Mouse (Mus musculus) MEL (cell line): Measurements from ENCODE around the gene Pdcd4. TPM values are rescaled to one million over a fixed set of nuclear protein-coding genes. Genes with fewer than 3 reads are reported as not detected.

Experiments used
- DNase-seq: peaks from one replicate; pipeline ENCODE4 v3.0.0; 2011; ENCODE audit warnings: low read depth, low spot score
- H3K27ac ChIP-seq: 2 replicates; pipeline ENCODE4 v1.5.1; 2012; ENCODE audit warnings: low read depth, mild to moderate bottlenecking, control low read depth, low read length, moderate library complexity; ENCODE audit not compliant: control insufficient read depth
- H3K27me3 ChIP-seq, 2 experiments: fragments of 150-350 bp in 1 of 2; sonication (generic) in 1 of 2; 2 replicates each; pipeline ENCODE4 v1.6.1; 2012; ENCODE audit warnings: low read length in 2 of 2, mild to moderate bottlenecking in 2 of 2, improper control_type of control experiment in 1 of 2, moderate library complexity in 1 of 2; ENCODE audit not compliant: insufficient read depth in 2 of 2, control insufficient read depth in 1 of 2
- H3K36me3 ChIP-seq, 2 experiments: 2 replicates each; pipeline ENCODE4 v1.6.1; 2012 to 2014; ENCODE audit warnings: low read length in 2 of 2, improper control_type of control experiment in 1 of 2, inconsistent platforms in 1 of 2, mild to moderate bottlenecking in 1 of 2; ENCODE audit not compliant: insufficient read depth in 2 of 2, control insufficient read depth in 1 of 2
- H3K4me1 ChIP-seq, 2 experiments: fragments of 150-350 bp in 1 of 2; sonication (generic) in 1 of 2; 2 replicates each; pipeline ENCODE4 v1.6.1; 2012; ENCODE audit warnings: low read length in 2 of 2, improper control_type of control experiment in 1 of 2, mild to moderate bottlenecking in 1 of 2; ENCODE audit not compliant: insufficient read depth in 2 of 2, control insufficient read depth in 1 of 2
- H3K4me3 ChIP-seq, 2 experiments: fragments of 150-350 bp in 1 of 2; sonication (generic) in 1 of 2; 2 replicates each; pipeline ENCODE4 v1.5.1; 2012; ENCODE audit warnings: low read depth in 2 of 2, low read length in 2 of 2, mild to moderate bottlenecking in 2 of 2, moderate library complexity in 2 of 2, control low read depth in 1 of 2, improper control_type of control experiment in 1 of 2; ENCODE audit not compliant: control insufficient read depth in 1 of 2, insufficient read depth in 1 of 2
- H3K79me2 ChIP-seq: 2 replicates; pipeline ENCODE4 v1.6.1; 2012; ENCODE audit warnings: mild to moderate bottlenecking, low read length, moderate library complexity; ENCODE audit not compliant: control insufficient read depth, poor library complexity, insufficient read depth
- H3K9ac ChIP-seq: 2 replicates; pipeline ENCODE4 v1.6.1; 2012; ENCODE audit warnings: low read depth, mild to moderate bottlenecking, control low read depth, low read length, moderate library complexity; ENCODE audit not compliant: control insufficient read depth, poor library complexity, severe bottlenecking
- H3K9me3 ChIP-seq: fragments of 150-350 bp; sonication (generic); replicated peaks from 2 replicates; pipeline ENCODE4 v1.6.1; 2012; ENCODE audit warnings: mild to moderate bottlenecking, low read length, improper control_type of control experiment, moderate library complexity; ENCODE audit not compliant: insufficient read depth
- BHLHE40 ChIP-seq: IDR thresholded peaks from 2 replicates; pipeline ENCODE4 v1.6.1; 2012; ENCODE audit warnings: low read depth, mild to moderate bottlenecking, inconsistent platforms, low read length, improper control_type of control experiment, borderline replicate concordance
- CHD1 ChIP-seq: IDR thresholded peaks from 2 replicates; pipeline ENCODE4 v1.6.1; 2012; ENCODE audit warnings: low read depth, mild to moderate bottlenecking, inconsistent platforms, low read length, improper control_type of control experiment
- CTCF ChIP-seq, 3 experiments: IDR thresholded peaks in 2 of 3; conservative IDR thresholded peaks in 1 of 3; 2 replicates each; pipeline ENCODE4 v1.5.1; 2011 to 2012; ENCODE audit warnings: low read length in 3 of 3, low read depth in 2 of 3, mild to moderate bottlenecking in 2 of 3, improper control_type of control experiment in 1 of 3, inconsistent platforms in 1 of 3, mixed read lengths in 1 of 3, moderate library complexity in 1 of 3; ENCODE audit not compliant: control insufficient read depth in 1 of 3, insufficient read depth in 1 of 3, poor library complexity in 1 of 3, severe bottlenecking in 1 of 3
- ELF1 ChIP-seq: IDR thresholded peaks from 2 replicates; pipeline ENCODE4 v1.6.1; 2014; ENCODE audit warnings: low read depth, mild to moderate bottlenecking, inconsistent platforms, low read length, improper control_type of control experiment, moderate library complexity
- EP300 ChIP-seq, 2 experiments: IDR thresholded peaks; 2 replicates each; pipeline ENCODE4 v1.6.1; 2011; ENCODE audit warnings: improper control_type of control experiment in 2 of 2, low read length in 2 of 2, low read depth in 1 of 2, mild to moderate bottlenecking in 1 of 2
- ETS1 ChIP-seq: IDR thresholded peaks from 2 replicates; pipeline ENCODE4 v1.6.1; 2012; ENCODE audit warnings: low read depth, mild to moderate bottlenecking, inconsistent platforms, low read length, improper control_type of control experiment, moderate library complexity
- GABPA ChIP-seq: IDR thresholded peaks from 2 replicates; pipeline ENCODE4 v1.6.1; 2012; ENCODE audit warnings: low read depth, mild to moderate bottlenecking, inconsistent platforms, low read length, improper control_type of control experiment, moderate library complexity
- GATA1 ChIP-seq: IDR thresholded peaks from 2 replicates; pipeline ENCODE4 v1.6.1; 2011; ENCODE audit warnings: low read depth, low read length, improper control_type of control experiment
- HCFC1 ChIP-seq: IDR thresholded peaks from 2 replicates; pipeline ENCODE4 v1.6.1; 2012; ENCODE audit warnings: low read depth, mild to moderate bottlenecking, inconsistent platforms, low read length, improper control_type of control experiment, moderate library complexity
- JUND ChIP-seq: IDR thresholded peaks from 2 replicates; pipeline ENCODE4 v1.6.1; 2011; ENCODE audit warnings: low read depth, mild to moderate bottlenecking, improper control_type of control experiment, low read length
- KAT2A ChIP-seq: conservative IDR thresholded peaks from 2 replicates; pipeline ENCODE4 v1.6.1; 2012; ENCODE audit warnings: low read depth, low read length, improper control_type of control experiment, inconsistent platforms
- MAFK ChIP-seq: IDR thresholded peaks from 2 replicates; pipeline ENCODE4 v1.6.1; 2011; ENCODE audit warnings: low read depth, mild to moderate bottlenecking, low read length, improper control_type of control experiment, borderline replicate concordance
- MAX ChIP-seq: IDR thresholded peaks from 2 replicates; pipeline ENCODE4 v1.6.1; 2011; ENCODE audit warnings: low read length, improper control_type of control experiment
- MAZ ChIP-seq: IDR thresholded peaks from 2 replicates; pipeline ENCODE4 v1.6.1; 2012; ENCODE audit warnings: low read depth, mild to moderate bottlenecking, inconsistent platforms, low read length, improper control_type of control experiment
- MEF2A ChIP-seq: IDR thresholded peaks from 2 replicates; pipeline ENCODE4 v1.6.1; 2014; ENCODE audit warnings: low read depth, mild to moderate bottlenecking, inconsistent platforms, low read length, improper control_type of control experiment; ENCODE audit not compliant: poor library complexity, insufficient replicate concordance, severe bottlenecking; ENCODE audit errors: extremely low read depth
- MXI1 ChIP-seq: IDR thresholded peaks from 2 replicates; pipeline ENCODE4 v1.6.1; 2011; ENCODE audit warnings: mild to moderate bottlenecking, low read depth, low read length, improper control_type of control experiment
- MYB ChIP-seq: IDR thresholded peaks from 2 replicates; pipeline ENCODE4 v1.6.1; 2011; ENCODE audit warnings: mild to moderate bottlenecking, low read depth, low read length, improper control_type of control experiment
- MYC ChIP-seq: IDR thresholded peaks from 2 replicates; pipeline ENCODE4 v1.6.1; 2011; ENCODE audit warnings: low read depth, mild to moderate bottlenecking, low read length, improper control_type of control experiment, moderate library complexity
- NRF1 ChIP-seq: IDR thresholded peaks from 2 replicates; pipeline ENCODE4 v1.6.1; 2014; ENCODE audit warnings: low read depth, mild to moderate bottlenecking, inconsistent platforms, low read length, improper control_type of control experiment, moderate library complexity; ENCODE audit not compliant: poor library complexity, insufficient read depth, severe bottlenecking
- POLR2A ChIP-seq, 2 experiments: IDR thresholded peaks; 2 replicates each; pipeline ENCODE4 v1.6.1; 2011 to 2012; ENCODE audit warnings: low read length in 2 of 2, mild to moderate bottlenecking in 2 of 2, control low read depth in 1 of 2, improper control_type of control experiment in 1 of 2, low read depth in 1 of 2, moderate library complexity in 1 of 2; ENCODE audit not compliant: control insufficient read depth in 1 of 2, insufficient read depth in 1 of 2, poor library complexity in 1 of 2
- POLR2AphosphoS2 ChIP-seq: IDR thresholded peaks from 2 replicates; pipeline ENCODE4 v1.6.1; 2011; ENCODE audit warnings: low read length, improper control_type of control experiment
- POLR2AphosphoS5 ChIP-seq: IDR thresholded peaks from 2 replicates; pipeline ENCODE4 v1.6.1; 2012; ENCODE audit warnings: low read depth, borderline replicate concordance, mild to moderate bottlenecking, inconsistent platforms, low read length, moderate library complexity, mixed read lengths
- RCOR1 ChIP-seq: IDR thresholded peaks from 2 replicates; pipeline ENCODE4 v1.6.1; 2012; ENCODE audit warnings: low read depth, mild to moderate bottlenecking, inconsistent platforms, low read length, improper control_type of control experiment
- SIN3A ChIP-seq: IDR thresholded peaks from 2 replicates; pipeline ENCODE4 v1.6.1; 2012; ENCODE audit warnings: low read length, improper control_type of control experiment, inconsistent platforms
- SMC3 ChIP-seq: IDR thresholded peaks from 2 replicates; pipeline ENCODE4 v1.6.1; 2011; ENCODE audit warnings: low read depth, low read length, improper control_type of control experiment
- TAL1 ChIP-seq: IDR thresholded peaks from 2 replicates; pipeline ENCODE4 v1.6.1; 2012; ENCODE audit warnings: mild to moderate bottlenecking, inconsistent platforms, low read length, moderate library complexity, mixed read lengths
- TBP ChIP-seq: IDR thresholded peaks from 2 replicates; pipeline ENCODE4 v1.8.0; 2011; ENCODE audit warnings: low read depth, low read length, improper control_type of control experiment
- TCF12 ChIP-seq: IDR thresholded peaks from 2 replicates; pipeline ENCODE4 v1.6.1; 2014; ENCODE audit warnings: low read depth, mild to moderate bottlenecking, inconsistent platforms, low read length, improper control_type of control experiment, moderate library complexity
- USF1 ChIP-seq: IDR thresholded peaks from 2 replicates; pipeline ENCODE4 v1.6.1; 2014; ENCODE audit warnings: low read depth, mild to moderate bottlenecking, inconsistent platforms, low read length, improper control_type of control experiment, moderate library complexity
- USF2 ChIP-seq, 2 experiments: IDR thresholded peaks; 2 replicates each; pipeline ENCODE4 v1.6.1; 2011 to 2012; ENCODE audit warnings: improper control_type of control experiment in 2 of 2, low read length in 2 of 2, borderline replicate concordance in 1 of 2, inconsistent platforms in 1 of 2, low read depth in 1 of 2, mild to moderate bottlenecking in 1 of 2; ENCODE audit not compliant: insufficient read depth in 1 of 2
- ZC3H11A ChIP-seq: IDR thresholded peaks from 2 replicates; pipeline ENCODE4 v1.6.1; 2012; ENCODE audit warnings: low read depth, mild to moderate bottlenecking, inconsistent platforms, low read length, improper control_type of control experiment
- ZNF384 ChIP-seq: IDR thresholded peaks from 2 replicates; pipeline ENCODE4 v1.6.1; 2012; ENCODE audit warnings: low read depth, mild to moderate bottlenecking, inconsistent platforms, low read length, improper control_type of control experiment
- polyA plus RNA-seq, 2 experiments: library from polyadenylated mRNA; stranded (reverse) in 1 of 2; unstranded in 1 of 2; fragments of >175 nt in 1 of 2; fragments of >200 nt in 1 of 2; gene quantifications; 2 replicates each; pipeline versions ENCODE4 v1.2.1 to v1.2.4; 2012; ENCODE audit warnings: low replicate concordance in 2 of 2, low read depth in 1 of 2; ENCODE audit not compliant: insufficient read length in 2 of 2, insufficient read depth in 1 of 2, missing spikeins in 1 of 2
- total RNA-seq: library from RNA; depleted of rRNA; stranded (reverse); fragments of 300-350 nt; gene quantifications from 2 replicates; pipeline ENCODE4 v1.2.3, GENCODE M21; 2012

The Pdcd4 gene
- total and polyA plus RNA-seq, 3 experiments: 30.0 to 37.6 TPM; not detected in 1

DNA sequence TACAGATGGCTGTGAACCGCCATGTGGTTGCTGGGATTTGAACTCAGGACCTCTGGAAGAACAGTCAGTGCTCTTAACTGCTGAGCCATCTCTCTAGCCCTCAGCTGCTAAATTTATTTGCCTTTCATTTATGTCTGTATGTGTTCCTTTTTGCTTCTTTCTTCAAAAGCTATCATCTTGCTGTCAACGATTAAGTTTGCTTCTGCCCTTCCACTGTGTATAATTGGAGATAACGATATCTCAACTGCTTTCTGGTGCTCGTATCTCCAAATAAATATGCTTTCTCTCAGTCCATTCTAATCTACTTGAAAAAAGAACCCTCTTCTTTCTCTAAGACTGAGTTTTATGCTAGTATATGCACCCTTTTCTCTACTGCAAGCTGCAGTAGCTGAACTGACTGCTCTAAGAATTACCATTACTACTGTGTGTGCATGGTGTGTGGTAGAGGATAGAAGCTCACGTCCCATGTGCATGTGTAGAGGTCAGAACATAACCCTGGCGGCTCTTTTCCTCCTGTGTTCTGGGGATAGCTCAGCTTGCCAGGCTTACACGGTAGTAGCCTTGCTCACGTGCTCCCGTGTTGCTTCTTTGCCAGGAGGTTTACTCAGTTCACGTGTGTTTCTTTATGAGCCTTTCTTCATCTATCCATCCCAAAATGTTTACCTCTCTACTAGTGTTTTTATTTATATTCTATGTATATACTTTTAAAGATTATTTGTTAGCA is 73.0 kb downstream of the Pdcd4 start:
- Histone ChIP-seq H3K27ac (peak overlapping the region; percentile 85), H3K9me3 (no peaks in the 10 kb centered on the region), H3K79me2 (peaks cover 19% of the 10 kb centered on the region), H3K4me1 (peaks cover 3 to 44% of the 10 kb centered on the region in 2 experiments; a peak in 3 of 4 replicates), H3K4me3 (peak overlapping the region; percentile 14 to 40), H3K27me3 (no peaks in the 10 kb centered on the region), H3K36me3 (peaks cover 3 to 46% of the 10 kb centered on the region in 2 experiments; a peak in 3 of 4 replicates), H3K9ac (peak overlapping the region; percentile 45)
- peak; percentile 91 for DNase-seq
- peak; percentile 90; the same call in 1 of the 2 replicates for TF ChIP-seq MXI1
- no peak for TF ChIP-seq POLR2AphosphoS5
- TF ChIP-seq TAL1: peak; percentile 57
- TF ChIP-seq USF1: peak; percentile 86
- TF ChIP-seq ELF1: peak; percentile 34; the same call in 1 of the 2 replicates
- peak; percentile 70 for TF ChIP-seq HCFC1
- peak; percentile 10; the same call in 1 of the 2 replicates for TF ChIP-seq SMC3
- TF ChIP-seq CHD1: no peak; the same call in 1 of the 2 replicates
- TF ChIP-seq MYB: peak; percentile 93
- TF ChIP-seq MYC: peak; percentile 57; the same call in 1 of the 2 replicates
- TF ChIP-seq CTCF (IDR thresholded peaks at IDR 0.05 in 2 of 3, conservative IDR thresholded peaks at IDR 0.05 in 1 of 3; ENCODE audit: control insufficient read depth in 1 of 3, insufficient read depth in 1 of 3, low read depth in 2 of 3, low read length in 3 of 3, poor library complexity in 1 of 3, severe bottlenecking in 1 of 3): no peak
- TF ChIP-seq GATA1: peak; percentile 99
- TF ChIP-seq RCOR1: peak; percentile 96
- peak; percentile 73; the same call in 1 of the 2 replicates for TF ChIP-seq ZNF384
- peak; percentile 71; the same call in 1 of the 2 replicates for TF ChIP-seq MAFK
- no peak for TF ChIP-seq POLR2AphosphoS2
- peak; percentile 91 for TF ChIP-seq BHLHE40
- TF ChIP-seq USF2 (IDR thresholded peaks at IDR 0.05; ENCODE audit: borderline replicate concordance in 1 of 2, insufficient read depth in 1 of 2, low read depth in 1 of 2, low read length in 2 of 2): no peak
- TF ChIP-seq JUND: peak; percentile 81
- peak; percentile 79; the same call in 1 of the 2 replicates for TF ChIP-seq MEF2A
- TF ChIP-seq GABPA: no peak
- peak in 1 of 2 experiments; percentile 39; a peak in 1 of 4 replicates for TF ChIP-seq POLR2A (IDR thresholded peaks at IDR 0.05; ENCODE audit: control insufficient read depth in 1 of 2, insufficient read depth in 1 of 2, low read depth in 1 of 2, low read length in 2 of 2, poor library complexity in 1 of 2)
- no peak for TF ChIP-seq NRF1
- TF ChIP-seq ETS1: peak; percentile 94
- TF ChIP-seq TCF12: peak; percentile 97
- peak; percentile 98 for TF ChIP-seq SIN3A
- peak; percentile 52; the same call in 1 of the 2 replicates for TF ChIP-seq KAT2A
- peak; percentile 92 for TF ChIP-seq TBP
- 0 out of 2 replicates have a peak, but pooled peaks have one; percentile 54 for TF ChIP-seq MAZ
- TF ChIP-seq EP300 (IDR thresholded peaks at IDR 0.05; ENCODE audit: low read depth in 1 of 2, low read length in 2 of 2): peak; percentile 98 to 99
- TF ChIP-seq ZC3H11A: peak; percentile 9
- peak; percentile 65 for TF ChIP-seq MAX
